7 mouse cellular contexts compared by ENCODE assay signal in genomic region chr5:64610146-64610545, GRCm38 (mm10).
DNase-seq lines count a peak whose midpoint lies in the region; ATAC-seq lines count a peak whose summit lies in the region.

No protein-coding gene starts in this region.

- ATAC-seq in hindbrain, embryonic 12.5 days (ENCODE audit: low FRiP score) = peak; percentile 11; the same call in 1 of the 2 replicates
- ATAC-seq in hindbrain, embryonic 16.5 days = no peak
- ATAC-seq in limb, embryonic 12.5 days (ENCODE audit: insufficient number of reproducible peaks, insufficient read depth, low FRiP score, low TSS enrichment, low read depth) = peak; percentile 26; the same call in 1 of the 2 replicates

- peak; percentile 43 for DNase-seq in thymus, postnatal 4 days
- DNase-seq in thymus, postnatal 10 days (ENCODE audit: low spot score in 2 of 2) = no peak
- no peak for DNase-seq in cerebellum, postnatal 25 days
- no peak for DNase-seq in testis, postnatal 10 days (ENCODE audit: low spot score)

- H3K36me3 ChIP-seq in hindbrain, embryonic 12.5 days = no peaks in the 10 kb centered on the region
- no peaks in the 10 kb centered on the region for H3K36me3 ChIP-seq in hindbrain, embryonic 16.5 days (ENCODE audit: control insufficient read depth, insufficient read depth, low read length)
- no peaks in the 10 kb centered on the region for H3K36me3 ChIP-seq in limb, embryonic 12.5 days

- H3K4me2 ChIP-seq in hindbrain, embryonic 12.5 days (replicated peaks) = peak overlapping the region; percentile 19; the same call in 1 of the 2 replicates
- no peak overlapping the region for H3K4me2 ChIP-seq in hindbrain, embryonic 16.5 days (ENCODE audit: low read length)
- H3K4me2 ChIP-seq in limb, embryonic 12.5 days = no peak overlapping the region

- no peaks in the 10 kb centered on the region for H3K9me3 ChIP-seq in hindbrain, embryonic 12.5 days (replicated peaks)
- H3K9me3 ChIP-seq in hindbrain, embryonic 16.5 days (ENCODE audit: control insufficient read depth, low read length) = no peaks in the 10 kb centered on the region
- no peaks in the 10 kb centered on the region for H3K9me3 ChIP-seq in limb, embryonic 12.5 days

- 3% methylated on average over 3 of the region's 3 CpGs for WGBS in hindbrain, embryonic 12.5 days
- 12% methylated on average over 3 of the region's 3 CpGs for WGBS in hindbrain, embryonic 16.5 days
- 23% methylated on average over 3 of the region's 3 CpGs for WGBS in limb, embryonic 12.5 days

- no peak overlapping the region for H3K9ac ChIP-seq in hindbrain, embryonic 12.5 days
- H3K9ac ChIP-seq in hindbrain, embryonic 16.5 days (ENCODE audit: low read depth, low read length) = no peak overlapping the region
- H3K9ac ChIP-seq in limb, embryonic 12.5 days (replicated peaks) = no peak overlapping the region

- no peaks in the 10 kb centered on the region for H3K27me3 ChIP-seq in hindbrain, embryonic 12.5 days
- H3K27me3 ChIP-seq in hindbrain, embryonic 16.5 days (replicated peaks; ENCODE audit: control insufficient read depth, insufficient read depth, low read length) = no peaks in the 10 kb centered on the region
- no peaks in the 10 kb centered on the region for H3K27me3 ChIP-seq in limb, embryonic 12.5 days

- peak overlapping the region; percentile 30 for H3K27ac ChIP-seq in hindbrain, embryonic 12.5 days
- no peak overlapping the region; the same call in 1 of the 2 replicates for H3K27ac ChIP-seq in hindbrain, embryonic 16.5 days (ENCODE audit: low read depth, low read length)
- peak overlapping the region; percentile 46; the same call in 1 of the 2 replicates for H3K27ac ChIP-seq in limb, embryonic 12.5 days

- peaks cover 14% of the 10 kb centered on the region for H3K4me1 ChIP-seq in hindbrain, embryonic 12.5 days
- H3K4me1 ChIP-seq in hindbrain, embryonic 16.5 days (ENCODE audit: control insufficient read depth, insufficient read depth, low read depth, low read length) = peaks cover 4% of the 10 kb centered on the region; the same call in 1 of the 2 replicates
- H3K4me1 ChIP-seq in limb, embryonic 12.5 days (replicated peaks) = peaks cover 12% of the 10 kb centered on the region

- no peak overlapping the region for H3K4me3 ChIP-seq in hindbrain, embryonic 12.5 days
- H3K4me3 ChIP-seq in hindbrain, embryonic 16.5 days (ENCODE audit: low read length) = no peak overlapping the region
- H3K4me3 ChIP-seq in limb, embryonic 12.5 days (replicated peaks) = no peak overlapping the region
